Mouse (Mus musculus) B cell, adult 67 days (primary cell): Measurements from ENCODE around the gene Ift88. TPM values are rescaled to one million over a fixed set of nuclear protein-coding genes. Genes with fewer than 3 reads are reported as not detected.

Experiments
- total RNA-seq, 2 experiments: library from RNA; stranded (reverse); gene quantifications; 4 replicates each; pipeline ENCODE4 v1.2.4; 2023

Gene Ift88
- total RNA-seq = 10 to 100 TPM in 1 of 2 experiments, 1 to 10 TPM in 1; 7.2 to 10.7 TPM

DNA sequence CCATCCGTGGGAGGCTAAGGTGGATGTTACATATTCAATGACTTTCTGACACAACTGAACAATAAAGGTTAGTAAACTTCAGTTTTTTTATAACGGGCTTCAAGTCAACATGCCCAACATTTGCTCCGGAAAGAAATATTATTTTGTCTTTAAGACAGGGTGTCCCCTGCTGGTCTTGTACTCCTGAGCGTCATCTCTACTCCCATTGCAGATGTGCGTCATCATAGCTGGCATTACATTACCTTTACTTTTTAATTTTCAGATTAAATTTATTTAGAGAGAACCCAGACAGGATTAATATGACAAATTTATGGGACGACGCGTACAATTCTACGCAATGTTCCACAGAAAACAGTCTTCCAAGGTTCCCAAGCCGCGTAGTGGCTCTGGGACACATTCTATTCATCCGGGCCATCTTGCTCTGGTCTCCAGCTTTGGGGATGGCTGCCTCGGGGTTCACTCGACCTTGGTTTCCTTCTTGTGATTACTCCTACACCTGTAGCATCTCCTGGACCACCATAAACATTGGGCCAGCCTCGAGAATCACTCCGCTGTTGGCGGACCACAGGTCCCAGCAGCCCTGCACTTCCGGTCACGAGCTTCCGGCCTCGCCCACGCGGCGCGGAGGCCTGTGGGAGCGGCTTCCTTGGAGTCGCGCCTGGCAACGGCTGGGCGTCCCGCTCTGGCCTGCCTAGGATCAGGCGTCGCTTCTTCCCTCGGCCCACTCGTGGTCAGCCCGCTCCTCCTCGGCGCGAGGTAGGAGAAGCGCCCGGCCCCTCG is at the start of gene Ift88:
Gene Ift88 (plus strand): TSS at position 631 of the 780 bp plus-strand sequence.

DNA sequence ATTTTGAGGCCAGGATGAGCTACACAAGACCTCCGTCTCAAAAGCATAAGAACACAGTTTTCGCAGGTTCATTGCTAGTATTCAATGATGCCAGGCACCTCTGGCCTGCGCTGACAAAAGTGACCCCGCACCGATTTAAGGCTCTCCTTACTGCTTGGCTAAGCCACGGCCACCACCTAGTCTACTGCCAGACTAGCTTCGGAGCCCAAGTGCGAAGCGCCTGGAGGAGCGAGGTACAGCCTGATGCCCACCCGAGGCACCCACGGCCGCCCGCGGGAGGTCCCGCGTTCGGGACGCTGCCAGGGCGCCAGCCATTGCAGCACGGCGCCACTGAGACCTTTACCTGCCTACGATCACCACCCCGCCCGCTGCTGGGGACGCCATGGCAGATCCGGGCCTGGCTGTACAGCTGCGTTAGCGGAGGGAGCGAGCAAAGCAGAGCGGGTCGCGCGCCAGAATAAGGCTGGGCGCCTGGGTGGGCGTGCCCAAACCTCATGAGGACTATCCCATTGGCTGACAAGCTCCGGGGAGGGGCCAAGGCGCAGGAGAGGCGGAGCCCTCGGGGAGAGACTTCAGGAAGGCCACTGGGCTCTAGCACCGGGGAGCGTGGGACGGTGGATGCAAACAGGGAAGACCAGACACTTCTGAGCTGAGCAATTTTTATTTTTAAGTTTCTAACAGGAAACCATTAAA is 25.7 kb upstream of the Ift88 start, which contains the start of gene Cryl1:
Gene Cryl1 (minus strand): TSS at position 465 of the 693 bp plus-strand sequence.

DNA sequence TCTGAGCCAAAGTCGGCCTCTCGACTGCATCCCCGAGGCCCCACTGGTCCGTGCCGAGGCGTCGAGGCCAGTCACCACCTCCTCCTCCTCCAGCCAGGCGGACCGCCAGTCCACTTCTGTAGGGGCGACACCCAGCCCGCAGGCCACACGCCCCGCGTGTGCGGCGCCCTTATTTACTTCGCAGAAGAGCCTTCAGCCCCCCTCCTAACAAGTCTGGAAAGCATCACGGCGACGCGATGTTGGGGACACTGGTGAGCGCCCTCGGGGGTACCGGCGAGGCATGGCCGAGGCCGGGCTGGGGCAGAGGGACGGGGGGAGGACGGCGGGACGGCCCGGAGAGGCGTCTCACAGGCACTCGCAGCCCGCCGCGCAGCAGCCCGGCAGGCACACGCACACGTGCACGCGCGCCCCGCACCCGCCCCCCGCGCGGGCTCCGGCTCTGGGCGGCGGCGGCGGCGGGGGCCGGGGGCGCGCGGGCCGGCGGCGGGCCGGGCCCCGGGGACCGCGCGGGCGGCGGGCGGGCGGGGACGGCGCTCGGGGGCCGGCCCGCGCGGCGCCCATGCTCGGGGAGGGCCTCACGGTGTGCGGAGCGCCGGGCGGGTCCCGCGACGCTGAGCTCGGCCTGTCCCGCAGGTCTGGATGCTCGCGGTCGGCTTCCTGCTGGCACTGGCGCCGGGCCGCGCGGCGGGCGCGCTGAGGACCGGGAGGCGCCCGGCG is 101.0 kb downstream of the Ift88 start, which contains the start of gene Il17d:
Gene Il17d (plus strand): TSS at position 107 of the 717 bp plus-strand sequence.

Other genes starting within 250 kb of the Ift88 start
- gene Cryl1, start 25.5 kb upstream of the Ift88 start, total RNA-seq = 10 to 100 TPM; 11.1 to 14.2 TPM
- not detected for gene Il17d, start 100.7 kb downstream of the Ift88 start, total RNA-seq
- 10 to 100 TPM; 10.3 to 12.1 TPM for gene Eef1akmt1, start 147.6 kb downstream of the Ift88 start, total RNA-seq
- gene Xpo4, start 241.4 kb downstream of the Ift88 start, total RNA-seq = 10 to 100 TPM; 33.3 to 39.6 TPM